Mouse (Mus musculus) spleen, adult 2 months (tissue): ENCODE measurements around the gene Nectin2. TPM values are rescaled to one million over a fixed set of nuclear protein-coding genes. Genes with fewer than 3 reads are reported as not detected.

Experiments used
- DNase-seq, 2 experiments: peaks; one replicate each; pipeline versions ENCODE4 v3.0.0 to v3.0.0-alpha.2; 2012 to 2021; ENCODE audit warnings: low spot score in 2 of 2, low read depth in 1 of 2
- H3K27ac ChIP-seq: fragments of 200-500 bp; 2 replicates; pipeline ENCODE4 v1.5.1; 2012; ENCODE audit warnings: low read length, inconsistent platforms; ENCODE audit not compliant: insufficient read depth
- H3K27me3 ChIP-seq: fragments of 200-500 bp; 2 replicates; pipeline ENCODE4 v1.6.1; 2012; ENCODE audit warnings: mild to moderate bottlenecking, moderate library complexity, low read length, inconsistent platforms; ENCODE audit not compliant: control insufficient read depth, insufficient read depth
- H3K36me3 ChIP-seq: fragments of 200-500 bp; 2 replicates; pipeline ENCODE4 v1.6.1; 2012; ENCODE audit warnings: mild to moderate bottlenecking, low read length, inconsistent platforms; ENCODE audit not compliant: control insufficient read depth, insufficient read depth
- H3K4me1 ChIP-seq: fragments of 200-500 bp; 2 replicates; pipeline ENCODE4 v1.6.1; 2011; ENCODE audit warnings: inconsistent platforms; ENCODE audit not compliant: control insufficient read depth, insufficient read depth, insufficient read length
- H3K4me3 ChIP-seq: fragments of 200-500 bp; 2 replicates; pipeline ENCODE4 v1.5.1; 2011; ENCODE audit warnings: mild to moderate bottlenecking, inconsistent platforms; ENCODE audit not compliant: insufficient read depth, insufficient read length; ENCODE audit errors: extremely low read depth
- CTCF ChIP-seq: fragments of 200-500 bp; IDR thresholded peaks from 2 replicates; pipeline ENCODE4 v1.5.1; 2011; ENCODE audit warnings: mild to moderate bottlenecking, inconsistent platforms; ENCODE audit not compliant: insufficient read depth, insufficient read length, insufficient replicate concordance; ENCODE audit errors: extremely low read depth
- POLR2A ChIP-seq: fragments of 200-500 bp; IDR thresholded peaks from 2 replicates; pipeline ENCODE4 v1.6.1; 2011; ENCODE audit warnings: low read depth, low read length, inconsistent platforms
- WGBS: fragments of 180-500 bp; shearing (Covaris S2); methylation state at CpG from one replicate; pipeline ENCODE4 v1.1.7; 2018; 5-methylcytosine and 5-hydroxymethylcytosine counted together
- polyA plus RNA-seq: library from polyadenylated mRNA; depleted of rRNA; stranded (reverse); fragments of >200 nt; gene quantifications from 2 replicates; pipeline ENCODE4 v1.2.3, GENCODE M21; 2012

The Nectin2 gene
- polyA plus RNA-seq, 1 experiment: 24.4 TPM

DNA sequence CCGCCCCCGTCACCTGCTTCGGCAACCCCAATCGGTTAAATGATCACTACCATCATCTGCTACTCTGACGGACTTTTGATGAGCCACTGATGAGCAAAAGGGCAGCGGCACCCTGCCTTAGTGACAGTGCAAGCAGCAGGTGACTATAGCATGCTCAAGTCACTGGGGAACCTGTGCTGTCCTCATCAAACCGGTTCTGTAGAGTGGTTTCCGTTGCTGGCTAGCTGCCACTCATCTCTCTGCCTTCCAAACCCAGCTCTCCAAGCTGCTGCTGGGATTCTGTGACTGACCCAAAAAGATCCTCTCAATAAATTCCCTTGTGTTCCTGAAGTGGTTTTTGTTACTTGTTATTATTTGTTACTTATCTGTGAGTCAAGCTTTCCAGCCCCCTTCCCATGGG lies 28.4 kb upstream of the Nectin2 start:
- Histone ChIP-seq H3K4me1 (no peaks in the 10 kb centered on the region), H3K4me3 (no peak overlapping the region), H3K27ac (no peak overlapping the region), H3K36me3 (no peaks in the 10 kb centered on the region), H3K27me3 (no peaks in the 10 kb centered on the region)
- no peak for DNase-seq
- WGBS: 90% methylated on average over 8 of the region's 8 CpGs
- TF ChIP-seq POLR2A (no peak), CTCF (no peak)

- Histone ChIP-seq H3K36me3 (no peaks in the 10 kb centered on the region), H3K4me3 (no peak overlapping the region), H3K27me3 (no peaks in the 10 kb centered on the region), H3K27ac (no peak overlapping the region), H3K4me1 (no peaks in the 10 kb centered on the region)
- TF ChIP-seq CTCF (no peak), POLR2A (no peak)
- 86% methylated on average over 11 of the region's 11 CpGs for WGBS
- no peak for DNase-seq
Measured at GRCm38 (mm10) chr7:19777049-19777723, 26.9 kb upstream of the Nectin2 start.

- no peak overlapping the region for H3K27ac ChIP-seq
- H3K27me3 ChIP-seq: peaks cover 15% of the 10 kb centered on the region
- peaks cover 8% of the 10 kb centered on the region for H3K4me1 ChIP-seq
- TF ChIP-seq CTCF (no peak), POLR2A (no peak)
- no peak for DNase-seq
- H3K36me3 ChIP-seq: no peaks in the 10 kb centered on the region
- no peak overlapping the region for H3K4me3 ChIP-seq
- 79% methylated on average over 4 of the region's 4 CpGs for WGBS
Measured at GRCm38 (mm10) chr7:19771682-19772081, 21.4 kb upstream of the Nectin2 start.

GRCm38 (mm10) chr7:19770984-19771391 lies 20.7 kb upstream of the Nectin2 start, which contains the start of gene Bcam:
Gene Bcam (minus strand): TSS chr7:19771016.
- 62% methylated on average over 9 of the region's 9 CpGs for WGBS
- DNase-seq: no peak
- H3K27ac ChIP-seq: no peak within 1 kb of the TSS
- no peaks in the 10 kb centered on the region for H3K36me3 ChIP-seq
- H3K4me1 ChIP-seq: peaks cover 8% of the 10 kb centered on the region
- peaks cover 15% of the 10 kb centered on the region for H3K27me3 ChIP-seq
- TF ChIP-seq POLR2A (no peak), CTCF (no peak)
- peak within 1 kb of the TSS; percentile 42; the same call in 1 of the 2 replicates for H3K4me3 ChIP-seq

- H3K27ac ChIP-seq: no peak overlapping the region
- peak overlapping the region; percentile 42; the same call in 1 of the 2 replicates for H3K4me3 ChIP-seq
- TF ChIP-seq CTCF (no peak), POLR2A (no peak)
- WGBS: 2% methylated on average over 28 of the region's 28 CpGs
- H3K36me3 ChIP-seq: no peaks in the 10 kb centered on the region
- peaks cover 8% of the 10 kb centered on the region for H3K4me1 ChIP-seq
- DNase-seq: peak in 1 of 2 experiments; percentile 41
- peaks cover 15% of the 10 kb centered on the region for H3K27me3 ChIP-seq
Measured at GRCm38 (mm10) chr7:19770375-19770754, 20.1 kb upstream of the Nectin2 start.

DNA sequence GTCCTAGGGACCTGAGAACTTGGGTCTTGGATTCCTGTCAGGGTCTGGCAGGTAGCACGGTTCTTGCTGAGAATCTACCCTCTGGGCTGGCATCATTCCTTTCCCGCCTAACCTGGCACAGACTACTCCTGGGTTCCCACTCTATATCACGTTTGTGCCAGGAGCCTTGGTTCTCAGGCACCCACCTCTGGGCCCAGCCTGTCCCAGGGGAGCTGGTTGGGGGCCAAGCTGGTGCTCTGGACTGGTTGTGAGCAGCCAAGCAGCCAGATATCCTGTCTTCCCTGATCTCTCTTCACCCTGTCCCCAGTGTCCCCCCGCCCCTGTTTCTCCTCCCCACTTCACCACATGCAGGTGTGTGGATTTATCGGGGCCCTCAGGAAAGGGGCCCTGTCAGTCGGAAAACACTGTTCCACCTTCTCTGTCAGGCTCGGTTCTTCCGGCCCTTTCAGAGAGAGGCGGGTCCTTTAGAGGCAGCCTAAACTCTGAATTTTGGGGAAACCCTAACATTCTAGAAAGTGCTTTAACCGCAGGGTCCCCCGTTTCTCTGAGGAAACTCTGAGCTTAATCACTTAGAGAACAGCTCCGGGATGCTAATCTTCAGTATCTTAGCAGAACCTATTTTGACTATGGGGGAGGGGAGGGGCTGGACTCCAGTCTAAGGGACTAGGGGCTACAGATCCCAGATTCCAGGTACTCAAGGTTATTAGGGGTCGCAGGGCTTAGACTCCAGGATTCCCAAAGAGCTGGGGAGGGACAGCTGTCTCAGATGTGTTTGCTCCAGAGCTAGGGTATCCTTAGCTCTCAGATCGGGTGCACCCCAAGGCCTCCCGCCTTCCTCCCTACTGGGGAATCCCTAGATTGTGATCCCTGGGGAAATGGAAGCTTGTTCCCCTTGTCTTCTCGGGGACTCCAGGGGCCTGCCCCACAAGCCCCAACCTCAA lies 19.4 kb upstream of the Nectin2 start:
- Histone ChIP-seq H3K4me1 (peaks cover 8% of the 10 kb centered on the region), H3K27me3 (peaks cover 15% of the 10 kb centered on the region), H3K36me3 (no peaks in the 10 kb centered on the region), H3K4me3 (peak overlapping the region; percentile 42; the same call in 1 of the 2 replicates), H3K27ac (no peak overlapping the region)
- DNase-seq: no peak
- TF ChIP-seq CTCF (no peak), POLR2A (no peak)
- WGBS: 12% methylated on average over 16 of the region's 16 CpGs

DNA sequence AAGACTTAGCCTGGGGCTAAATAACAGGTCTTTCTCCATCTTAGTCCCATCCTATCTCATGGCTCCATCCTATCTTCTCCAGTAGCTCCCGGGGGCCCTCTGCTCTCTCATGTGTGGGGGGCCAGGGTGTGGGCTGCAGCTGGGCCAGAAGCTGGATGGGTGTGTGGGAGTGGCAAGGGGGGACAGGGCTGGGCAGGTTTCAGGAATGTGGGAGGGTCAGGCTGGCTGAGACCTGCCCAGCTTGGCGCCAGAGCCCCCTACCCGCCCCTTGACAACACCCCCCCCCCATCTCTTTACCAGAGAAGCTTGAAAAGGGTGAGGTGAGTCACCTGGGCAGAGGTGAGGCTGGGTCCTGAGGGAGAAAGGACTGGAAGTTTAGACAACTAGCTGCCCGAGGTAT lies 18.7 kb upstream of the Nectin2 start:
- TF ChIP-seq POLR2A (no peak), CTCF (no peak)
- no peak for DNase-seq
- Histone ChIP-seq H3K36me3 (no peaks in the 10 kb centered on the region), H3K4me1 (peaks cover 8% of the 10 kb centered on the region), H3K27ac (no peak overlapping the region), H3K4me3 (no peak overlapping the region), H3K27me3 (peaks cover 15% of the 10 kb centered on the region)
- 69% methylated on average over 4 of the region's 4 CpGs for WGBS
